Mouse (Mus musculus): ENCODE results near the gene Mthfr.

DNA sequence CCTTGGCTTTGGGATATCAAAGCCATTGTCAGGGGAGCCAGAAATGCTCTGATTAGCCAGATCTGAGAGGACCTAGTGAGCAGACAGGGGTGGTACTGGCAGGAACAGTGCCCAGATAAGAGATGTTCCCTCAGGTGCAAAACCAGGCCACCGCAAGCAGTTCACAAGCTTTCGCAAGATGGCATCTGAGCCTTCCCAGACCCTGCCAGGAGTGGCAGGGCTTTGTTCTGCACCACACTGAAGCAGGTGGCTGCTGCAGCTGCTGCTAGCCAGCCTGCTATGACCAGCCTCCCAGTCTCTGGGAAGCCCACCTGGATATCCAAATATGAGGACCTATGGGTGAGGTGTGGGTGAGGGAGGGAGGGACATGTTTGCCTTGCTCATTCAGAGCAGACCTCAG, 59.1 kb downstream of the Mthfr start:
- TF ChIP-seq CTCF (IDR thresholded peaks at IDR 0.05; ENCODE audit: low read depth), result no peak
- TF ChIP-seq EP300 (optimal IDR thresholded peaks at IDR 0.05), result no peak

Measured in stomach, postnatal 0 days (tissue).